ENCODE assay signal across 11 mouse cellular contexts in genomic region chr3:146136422-146136821, GRCm38 (mm10). TPM values are rescaled to one million over a fixed set of nuclear protein-coding genes. Genes with fewer than 3 reads are reported as not detected.
DNase-seq lines count a peak whose midpoint lies in the region; ATAC-seq and TF ChIP-seq lines count a peak whose summit lies in the region.
"Had no signal": no experiment of that assay in that cellular context is flagged by ENCODE, and none has a peak within 500 bp of the region (broad histone marks: within the 10 kb centered on the region; RNA-seq: fewer than 3 reads in every experiment).

No protein-coding gene starts in this region.

- no peaks in the 10 kb centered on the region for H3K79me2 ChIP-seq in MEL (ENCODE audit: control insufficient read depth, insufficient read depth, low read length, poor library complexity)

- no peak for TF ChIP-seq EP300 in liver, postnatal 0 days (IDR thresholded peaks at IDR 0.05; ENCODE audit: low read depth)
- TF ChIP-seq EP300 in MEL (IDR thresholded peaks at IDR 0.05; ENCODE audit: low read depth in 1 of 2, low read length in 2 of 2) = no peak

- no peak for ATAC-seq in liver, postnatal 0 days
- ATAC-seq in liver, embryonic 11.5 days (replicated peaks; ENCODE audit: low FRiP score) = no peak

- H3K9ac ChIP-seq in liver, postnatal 0 days (replicated peaks) = no peak overlapping the region
- no peak overlapping the region for H3K9ac ChIP-seq in liver, embryonic 11.5 days (ENCODE audit: low read depth, low read length)
- no peak overlapping the region for H3K9ac ChIP-seq in MEL (ENCODE audit: control insufficient read depth, low read depth, low read length, poor library complexity, severe bottlenecking)
- H3K9ac ChIP-seq: heart, embryonic 15.5 days had no signal

- 35% methylated on average over 10 of the region's 10 CpGs for WGBS in liver, postnatal 0 days (ENCODE audit: insufficient replicate concordance)
- WGBS in liver, embryonic 11.5 days = 32% methylated on average over 10 of the region's 10 CpGs

- H3K27me3 ChIP-seq in liver, postnatal 0 days (ENCODE audit: insufficient read depth, low read length) = no peaks in the 10 kb centered on the region
- no peaks in the 10 kb centered on the region for H3K27me3 ChIP-seq in liver, embryonic 11.5 days (replicated peaks; ENCODE audit: control insufficient read depth, insufficient read depth, low read length)
- no peaks in the 10 kb centered on the region; a peak in 1 of 4 replicates for H3K27me3 ChIP-seq in MEL (ENCODE audit: control insufficient read depth in 1 of 2, insufficient read depth in 2 of 2, low read length in 2 of 2)
- H3K27me3 ChIP-seq: heart, embryonic 15.5 days had no signal

- H3K27ac ChIP-seq in gastrocnemius, adult 2 months = no peak overlapping the region
- no peak overlapping the region for H3K27ac ChIP-seq in liver, postnatal 0 days (ENCODE audit: low read depth)
- H3K27ac ChIP-seq in liver, embryonic 11.5 days (ENCODE audit: low read depth, low read length) = no peak overlapping the region
- no peak overlapping the region for H3K27ac ChIP-seq in MEL (ENCODE audit: control insufficient read depth, low read depth, low read length)
- H3K27ac ChIP-seq: heart, embryonic 15.5 days had no signal

- H3K4me2 ChIP-seq in liver, postnatal 0 days (ENCODE audit: low read depth, low read length) = no peak overlapping the region
- no peak overlapping the region for H3K4me2 ChIP-seq in liver, embryonic 11.5 days
- H3K4me2 ChIP-seq: heart, embryonic 15.5 days; midbrain, embryonic 11.5 days had no signal

- H3K36me3 ChIP-seq in liver, postnatal 0 days (replicated peaks; ENCODE audit: insufficient read depth, low read length) = no peaks in the 10 kb centered on the region
- no peaks in the 10 kb centered on the region for H3K36me3 ChIP-seq in liver, embryonic 11.5 days (ENCODE audit: control insufficient read depth, insufficient read depth, low read length)
- no peaks in the 10 kb centered on the region; a peak in 1 of 4 replicates for H3K36me3 ChIP-seq in MEL (ENCODE audit: control insufficient read depth in 1 of 2, insufficient read depth in 2 of 2, low read length in 2 of 2)
- H3K36me3 ChIP-seq: heart, embryonic 15.5 days had no signal

- TF ChIP-seq CTCF in gastrocnemius, adult 2 months (IDR thresholded peaks at IDR 0.05) = peak; percentile 8; the same call in 1 of the 2 replicates
- TF ChIP-seq CTCF in liver, postnatal 0 days (IDR thresholded peaks at IDR 0.05; ENCODE audit: low read depth) = peak; percentile 55
- peak in 2 of 3 experiments; percentile 9 to 16; a peak in 2 of 6 replicates for TF ChIP-seq CTCF in MEL (IDR thresholded peaks at IDR 0.05 in 2 of 3, conservative IDR thresholded peaks at IDR 0.05 in 1 of 3; ENCODE audit: control insufficient read depth in 1 of 3, insufficient read depth in 1 of 3, low read depth in 2 of 3, low read length in 3 of 3, poor library complexity in 1 of 3, severe bottlenecking in 1 of 3)

- TF ChIP-seq POLR2A in MEL (IDR thresholded peaks at IDR 0.05; ENCODE audit: control insufficient read depth in 1 of 2, insufficient read depth in 1 of 2, low read depth in 1 of 2, low read length in 2 of 2, poor library complexity in 1 of 2) = no peak

- no peak for TF ChIP-seq RAD21 in MEL (IDR thresholded peaks at IDR 0.05; ENCODE audit: low read depth, low read length)

- DNase-seq in gastrocnemius, adult 2 months = no peak
- DNase-seq in gastrocnemius, adult 18-20 months (ENCODE audit: low spot score) = no peak
- peak; percentile 35 for DNase-seq in liver, postnatal 0 days
- DNase-seq in liver, embryonic 11.5 days (ENCODE audit: low spot score) = no peak
- DNase-seq in MEL (ENCODE audit: low read depth, low spot score) = no peak
- peak; percentile 32 for DNase-seq in kidney, postnatal 14 days
- no peak for DNase-seq in layer of hippocampus, postnatal 14 days (ENCODE audit: low spot score in 2 of 2)
- no peak for DNase-seq in layer of hippocampus, adult 9-10 months (ENCODE audit: low spot score)

- intact Hi-C loops in gastrocnemius, adult 2 months (cut with DNase I) = no loop called here

- H3K9me3 ChIP-seq in liver, postnatal 0 days (ENCODE audit: low read length) = no peaks in the 10 kb centered on the region
- no peaks in the 10 kb centered on the region for H3K9me3 ChIP-seq in liver, embryonic 11.5 days (ENCODE audit: control insufficient read depth, low read length)
- no peaks in the 10 kb centered on the region for H3K9me3 ChIP-seq in MEL (replicated peaks; ENCODE audit: insufficient read depth, low read length)
- H3K9me3 ChIP-seq: heart, embryonic 15.5 days had no signal

- H3K4me1 ChIP-seq in liver, postnatal 0 days (ENCODE audit: insufficient read depth) = no peaks in the 10 kb centered on the region
- H3K4me1 ChIP-seq in liver, embryonic 11.5 days (replicated peaks; ENCODE audit: control insufficient read depth, insufficient read depth, low read length) = no peaks in the 10 kb centered on the region
- H3K4me1 ChIP-seq in MEL (ENCODE audit: control insufficient read depth in 1 of 2, insufficient read depth in 2 of 2, low read length in 2 of 2) = peaks cover 0 to 3% of the 10 kb centered on the region in 2 experiments; a peak in 1 of 4 replicates
- H3K4me1 ChIP-seq: heart, embryonic 15.5 days had no signal

- no peak overlapping the region for H3K4me3 ChIP-seq in gastrocnemius, adult 2 months
- no peak overlapping the region for H3K4me3 ChIP-seq in liver, postnatal 0 days (ENCODE audit: low read depth, low read length)
- H3K4me3 ChIP-seq in liver, embryonic 11.5 days (ENCODE audit: low read depth, low read length) = no peak overlapping the region
- no peak overlapping the region for H3K4me3 ChIP-seq in MEL (ENCODE audit: control insufficient read depth in 1 of 2, insufficient read depth in 1 of 2, low read depth in 2 of 2, low read length in 2 of 2)
- H3K4me3 ChIP-seq: heart, embryonic 15.5 days had no signal

TF ChIP-seq in MEL, 35 proteins besides CTCF, POLR2A, EP300 and RAD21:
- TF ChIP-seq POLR2AphosphoS5 (IDR thresholded peaks at IDR 0.05; ENCODE audit: borderline replicate concordance, low read depth, low read length) = no peak
- TF ChIP-seq SMC3 (IDR thresholded peaks at IDR 0.05; ENCODE audit: low read depth, low read length) = peak; percentile 28
- no peak for TF ChIP-seq ZMIZ1 (IDR thresholded peaks at IDR 0.05; ENCODE audit: low read depth, low read length)
- TF ChIP-seq MAFK (IDR thresholded peaks at IDR 0.05; ENCODE audit: borderline replicate concordance, low read depth, low read length) = no peak
TF ChIP-seq in MEL: peak in this region for 1.

RNA-seq across cellular contexts. Expression of gene Mcoln2, which starts 13.2 kb away (rescaled TPM):
- under 1 TPM in 1 of 2 experiments, not detected in 1; 0.74 TPM for total RNA-seq in gastrocnemius, adult 2 months (2021)
- total RNA-seq in gastrocnemius, adult 18-20 months (2021) = not detected
- 4.3 and 4.5 TPM in 2 replicates for polyA plus RNA-seq in liver, postnatal 0 days (2015; fragmentation: Nextera tagmentation; extraction: Ambion mirVana)
- 3.5 and 4.6 TPM in 2 replicates for polyA plus RNA-seq in liver, embryonic 11.5 days (2014; fragmentation: Nextera tagmentation; extraction: Ambion mirVana)
- total RNA-seq in MEL (2012; rRNA removed) = 0.42 and 0.65 TPM in 2 replicates
- under 1 TPM in 1 of 2 experiments, not detected in 1; 0.10 TPM for polyA plus RNA-seq in MEL (2012; ENCODE audit: insufficient read depth in 1 of 2, insufficient read length in 2 of 2, low read depth in 1 of 2, low replicate concordance in 2 of 2, missing spikeins in 1 of 2)
- not detected for total RNA-seq in layer of hippocampus, postnatal 14 days (2021)
- total RNA-seq: left cerebral cortex, adult 8-10 months had no signal

RNA-seq across cellular contexts. Expression of gene Mcoln3, which starts 19.2 kb away (rescaled TPM):
- not detected for total RNA-seq in gastrocnemius, adult 2 months (2021)
- total RNA-seq in gastrocnemius, adult 18-20 months (2021) = not detected
- polyA plus RNA-seq in liver, postnatal 0 days (2015; fragmentation: Nextera tagmentation; extraction: Ambion mirVana) = 0.08 TPM in 1 of 2 replicates, not detected in the other
- polyA plus RNA-seq in liver, embryonic 11.5 days (2014; fragmentation: Nextera tagmentation; extraction: Ambion mirVana) = 1.9 and 2.0 TPM in 2 replicates
- not detected in 2 replicates for total RNA-seq in MEL (2012; rRNA removed)
- polyA plus RNA-seq in MEL (2012; ENCODE audit: insufficient read depth in 1 of 2, insufficient read length in 2 of 2, low read depth in 1 of 2, low replicate concordance in 2 of 2, missing spikeins in 1 of 2) = not detected
- under 1 TPM in 1 of 2 experiments, not detected in 1; 0.16 TPM for total RNA-seq in layer of hippocampus, postnatal 14 days (2021)
- total RNA-seq: left cerebral cortex, adult 8-10 months had no signal

RNA-seq across cellular contexts. Expression of gene Wdr63, which starts 28.5 kb away (rescaled TPM):
- total RNA-seq in gastrocnemius, adult 2 months (2021) = not detected
- not detected for total RNA-seq in gastrocnemius, adult 18-20 months (2021)
- 0.19 and 0.20 TPM in 2 replicates for polyA plus RNA-seq in liver, postnatal 0 days (2015; fragmentation: Nextera tagmentation; extraction: Ambion mirVana)
- 0.99 and 1.6 TPM in 2 replicates for polyA plus RNA-seq in liver, embryonic 11.5 days (2014; fragmentation: Nextera tagmentation; extraction: Ambion mirVana)
- not detected in 2 replicates for total RNA-seq in MEL (2012; rRNA removed)
- not detected for polyA plus RNA-seq in MEL (2012; ENCODE audit: insufficient read depth in 1 of 2, insufficient read length in 2 of 2, low read depth in 1 of 2, low replicate concordance in 2 of 2, missing spikeins in 1 of 2)
- 1 to 10 TPM; 1.0 to 3.0 TPM for total RNA-seq in layer of hippocampus, postnatal 14 days (2021)
- polyA plus RNA-seq: midbrain, embryonic 11.5 days had no signal

Comparison
In these comparisons a context has a peak if more than half of its experiments do, and no peak if none do; other contexts are left out.
1. DNase-seq: peak in liver, postnatal 0 days (single experiment) and kidney, postnatal 14 days (single experiment); none in gastrocnemius, adult 2 months (single experiment), gastrocnemius, adult 18-20 months (single experiment), liver, embryonic 11.5 days (single experiment), MEL (single experiment), layer of hippocampus, postnatal 14 days (0 of 2) and layer of hippocampus, adult 9-10 months (single experiment).
2. Peak in every context shown above with its lines, with median percentiles within 50 percentile points of each other: CTCF ChIP-seq.